Mouse (Mus musculus) spleen, embryonic (tissue): Measurements from ENCODE around the gene Prl2c5.
"Not testable (repeated sequence)": the region's sequence is repeated elsewhere in the genome, so short reads cannot be mapped to it uniquely, and the experiment has no call there.

ENCODE experiments used
- CTCF ChIA-PET: fragments of 350-600 bp; sonication (Branson Sonifier 250); formaldehyde crosslinking; loops from one replicate; lab custom pipeline; 2022; lab: Charles Lee

Gene Prl2c5

GRCm38 (mm10) chr13:13182415-13182814 is at the start of gene Prl2c5:
Prl2c5 (plus strand) TSS chr13:13182715.
- CTCF ChIA-PET = not testable (repeated sequence)

- CTCF ChIA-PET = not testable (repeated sequence)
Observed at GRCm38 (mm10) chr13:13162777-13163485, 19.6 kb upstream of the Prl2c5 start.

GRCm38 (mm10) chr13:13168631-13169030 is 13.9 kb upstream of the Prl2c5 start:
- CTCF ChIA-PET = not testable (repeated sequence)

- CTCF ChIA-PET = not testable (repeated sequence)
Observed at GRCm38 (mm10) chr13:13173616-13174136, 8.8 kb upstream of the Prl2c5 start.

- CTCF ChIA-PET = not testable (repeated sequence)
Observed at GRCm38 (mm10) chr13:13175736-13176135, 6.8 kb upstream of the Prl2c5 start.

DNA sequence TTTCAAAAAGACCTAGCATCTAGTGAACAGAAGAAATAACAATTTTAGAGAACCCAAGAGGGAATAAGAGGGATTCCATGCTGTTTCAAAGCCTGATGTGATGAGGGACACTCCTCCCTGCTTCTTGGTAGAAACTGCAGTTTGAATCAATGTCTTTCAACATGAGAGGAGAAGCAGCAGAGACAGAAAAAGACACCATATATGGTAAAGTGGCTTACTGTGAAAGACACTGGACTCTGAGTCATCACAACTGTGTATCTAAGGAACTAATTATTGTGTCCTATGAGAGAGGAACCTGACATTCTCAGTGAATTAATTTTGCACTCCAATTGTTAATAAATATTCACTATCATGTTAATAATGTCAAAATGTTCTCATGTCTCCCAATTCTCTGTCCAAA is 28.7 kb downstream of the Prl2c5 start:
- CTCF ChIA-PET = not testable (repeated sequence)

- CTCF ChIA-PET = not testable (repeated sequence)
Observed at GRCm38 (mm10) chr13:13216363-13216762, 33.8 kb downstream of the Prl2c5 start.

GRCm38 (mm10) chr13:13220231-13220630 is 37.7 kb downstream of the Prl2c5 start:
- CTCF ChIA-PET = not testable (repeated sequence)

- CTCF ChIA-PET = interaction anchor here (0.7 kb wide), 1 partner anchor 174 kb away, joined by 3 read pairs; no protein-coding TSS in a partner anchor
Observed at GRCm38 (mm10) chr13:13237456-13237855, 54.9 kb downstream of the Prl2c5 start.
